Mouse (Mus musculus): Measurements from ENCODE around the gene Ilf3. TPM values are rescaled to one million over a fixed set of nuclear protein-coding genes. Genes with fewer than 3 reads are reported as not detected.
A peak's percentile ranks its signal among the peaks of the same experiment; 100 is the strongest.

Gene Ilf3
- polyA plus RNA-seq, 1 experiment from 2014 or later = 297 TPM

GRCm38 (mm10) chr9:21370876-21371275 lies 3.2 kb downstream of the Ilf3 start:
- Histone ChIP-seq H3K9ac (ENCODE audit: low read length) (no peak overlapping the region), H3K27ac (ENCODE audit: low read depth, low read length) (no peak overlapping the region), H3K4me2 (ENCODE audit: low read depth, low read length, severe bottlenecking) (peak overlapping the region; percentile 24; the same call in 1 of the 2 replicates), H3K4me1 (replicated peaks; ENCODE audit: control insufficient read depth, insufficient read depth, low read length) (peaks cover 3% of the 10 kb centered on the region; the same call in 1 of the 2 replicates), H3K9me3 (ENCODE audit: control insufficient read depth, low read length) (no peaks in the 10 kb centered on the region), H3K27me3 (ENCODE audit: control insufficient read depth, insufficient read depth, low read length) (no peaks in the 10 kb centered on the region), H3K36me3 (ENCODE audit: control insufficient read depth, insufficient read depth, low read length) (peaks cover 3% of the 10 kb centered on the region; the same call in 1 of the 2 replicates), H3K4me3 (ENCODE audit: low read depth, low read length) (no peak overlapping the region)
- WGBS = 90% methylated on average over 2 of the region's 2 CpGs
- DNase-seq (ENCODE audit: low spot score) (no peak), ATAC-seq (replicated peaks; ENCODE audit: low FRiP score) (no peak)

DNA sequence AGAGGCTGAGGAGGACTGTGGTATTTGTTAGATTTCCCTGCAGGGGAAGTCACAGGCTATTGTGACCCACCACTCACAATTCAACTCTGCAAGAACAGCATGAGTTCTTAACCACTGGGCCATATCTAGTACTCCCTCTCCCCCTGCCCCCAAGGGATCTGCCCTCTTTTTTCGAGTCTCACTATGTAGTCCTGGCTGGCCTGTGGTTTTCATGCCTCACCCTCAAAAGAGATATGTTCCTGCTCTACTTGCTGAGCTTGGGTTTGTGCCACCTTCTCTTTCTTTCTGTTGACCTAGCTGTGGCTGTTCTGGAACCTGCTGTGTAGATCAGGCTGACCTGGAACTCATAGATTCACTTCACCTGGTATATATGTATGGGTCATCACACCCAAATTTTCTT lies 4.8 kb downstream of the Ilf3 start:
- 87% methylated on average over 1 of the region's 1 CpGs for WGBS
- Histone ChIP-seq H3K9me3 (ENCODE audit: control insufficient read depth, low read length) (no peaks in the 10 kb centered on the region), H3K36me3 (ENCODE audit: control insufficient read depth, insufficient read depth, low read length) (peaks cover 3% of the 10 kb centered on the region; the same call in 1 of the 2 replicates), H3K4me2 (ENCODE audit: low read depth, low read length, severe bottlenecking) (no peak overlapping the region), H3K4me3 (ENCODE audit: low read depth, low read length) (no peak overlapping the region), H3K9ac (ENCODE audit: low read length) (no peak overlapping the region), H3K27me3 (ENCODE audit: control insufficient read depth, insufficient read depth, low read length) (no peaks in the 10 kb centered on the region), H3K4me1 (replicated peaks; ENCODE audit: control insufficient read depth, insufficient read depth, low read length) (peaks cover 3% of the 10 kb centered on the region; the same call in 1 of the 2 replicates), H3K27ac (ENCODE audit: low read depth, low read length) (no peak overlapping the region)
- ATAC-seq (replicated peaks; ENCODE audit: low FRiP score) = no peak
- DNase-seq (ENCODE audit: low spot score) = no peak

DNA sequence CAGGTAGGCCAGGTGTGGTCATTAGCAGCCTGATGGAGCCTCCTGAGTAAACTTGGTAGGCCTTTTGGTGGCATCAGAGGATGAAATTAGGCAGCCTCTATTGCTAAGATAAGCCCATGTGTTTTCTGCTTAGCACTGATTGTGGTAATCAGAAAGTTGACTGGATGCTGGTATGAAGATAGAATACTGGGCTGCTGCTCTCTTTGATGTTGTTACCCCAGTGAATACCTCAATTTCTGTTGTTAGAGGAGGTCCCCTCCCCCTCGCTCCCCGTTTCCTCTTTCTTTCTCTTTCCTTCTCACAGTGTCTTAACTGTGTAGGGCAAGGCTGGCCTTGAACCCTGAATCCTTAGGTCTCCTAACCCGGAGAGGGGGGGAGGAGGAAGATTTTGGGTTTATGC lies 11.5 kb downstream of the Ilf3 start:
- Histone ChIP-seq H3K9ac (ENCODE audit: low read length) (no peak overlapping the region), H3K4me2 (ENCODE audit: low read depth, low read length, severe bottlenecking) (no peak overlapping the region), H3K27ac (ENCODE audit: low read depth, low read length) (no peak overlapping the region), H3K27me3 (ENCODE audit: control insufficient read depth, insufficient read depth, low read length) (no peaks in the 10 kb centered on the region), H3K36me3 (ENCODE audit: control insufficient read depth, insufficient read depth, low read length) (no peaks in the 10 kb centered on the region; the same call in 1 of the 2 replicates), H3K9me3 (ENCODE audit: control insufficient read depth, low read length) (no peaks in the 10 kb centered on the region), H3K4me3 (ENCODE audit: low read depth, low read length) (no peak overlapping the region), H3K4me1 (replicated peaks; ENCODE audit: control insufficient read depth, insufficient read depth, low read length) (no peaks in the 10 kb centered on the region)
- DNase-seq (ENCODE audit: low spot score) = no peak
- WGBS = 83% methylated on average over 3 of the region's 3 CpGs
- ATAC-seq (replicated peaks; ENCODE audit: low FRiP score) = no peak

GRCm38 (mm10) chr9:21380868-21381267 lies 13.2 kb downstream of the Ilf3 start:
- H3K4me3 ChIP-seq (ENCODE audit: low read depth, low read length) = no peak overlapping the region
- no peak for DNase-seq (ENCODE audit: low spot score)
- no peaks in the 10 kb centered on the region for H3K9me3 ChIP-seq (ENCODE audit: control insufficient read depth, low read length)
- no peak overlapping the region for H3K4me2 ChIP-seq (ENCODE audit: low read depth, low read length, severe bottlenecking)
- H3K36me3 ChIP-seq (ENCODE audit: control insufficient read depth, insufficient read depth, low read length) = no peaks in the 10 kb centered on the region
- H3K4me1 ChIP-seq (replicated peaks; ENCODE audit: control insufficient read depth, insufficient read depth, low read length) = no peaks in the 10 kb centered on the region
- no peak overlapping the region for H3K27ac ChIP-seq (ENCODE audit: low read depth, low read length)
- no peak overlapping the region for H3K9ac ChIP-seq (ENCODE audit: low read length)
- ATAC-seq (replicated peaks; ENCODE audit: low FRiP score) = no peak
- H3K27me3 ChIP-seq (ENCODE audit: control insufficient read depth, insufficient read depth, low read length) = no peaks in the 10 kb centered on the region

GRCm38 (mm10) chr9:21383966-21384365 lies 16.3 kb downstream of the Ilf3 start:
- Histone ChIP-seq H3K27ac (ENCODE audit: low read depth, low read length) (no peak overlapping the region), H3K4me1 (replicated peaks; ENCODE audit: control insufficient read depth, insufficient read depth, low read length) (no peaks in the 10 kb centered on the region), H3K9me3 (ENCODE audit: control insufficient read depth, low read length) (no peaks in the 10 kb centered on the region), H3K4me2 (ENCODE audit: low read depth, low read length, severe bottlenecking) (no peak overlapping the region), H3K36me3 (ENCODE audit: control insufficient read depth, insufficient read depth, low read length) (0 out of 2 replicates have a peak, but pooled peaks cover under 1% of the 10 kb centered on the region), H3K9ac (ENCODE audit: low read length) (no peak overlapping the region), H3K4me3 (ENCODE audit: low read depth, low read length) (no peak overlapping the region), H3K27me3 (ENCODE audit: control insufficient read depth, insufficient read depth, low read length) (no peaks in the 10 kb centered on the region)
- DNase-seq (ENCODE audit: low spot score) = no peak
- no peak for ATAC-seq (replicated peaks; ENCODE audit: low FRiP score)

- Histone ChIP-seq H3K9ac (ENCODE audit: low read length) (no peak overlapping the region), H3K36me3 (ENCODE audit: control insufficient read depth, insufficient read depth, low read length) (peaks cover 37% of the 10 kb centered on the region), H3K4me3 (ENCODE audit: low read depth, low read length) (no peak overlapping the region), H3K27me3 (ENCODE audit: control insufficient read depth, insufficient read depth, low read length) (no peaks in the 10 kb centered on the region), H3K4me2 (ENCODE audit: low read depth, low read length, severe bottlenecking) (no peak overlapping the region), H3K27ac (ENCODE audit: low read depth, low read length) (no peak overlapping the region), H3K9me3 (ENCODE audit: control insufficient read depth, low read length) (no peaks in the 10 kb centered on the region), H3K4me1 (replicated peaks; ENCODE audit: control insufficient read depth, insufficient read depth, low read length) (no peaks in the 10 kb centered on the region)
- DNase-seq (ENCODE audit: low spot score) = no peak
- ATAC-seq (replicated peaks; ENCODE audit: low FRiP score) = no peak
- 94% methylated on average over 10 of the region's 10 CpGs for WGBS
Measured at GRCm38 (mm10) chr9:21392646-21393175, 25.0 kb downstream of the Ilf3 start.

DNA sequence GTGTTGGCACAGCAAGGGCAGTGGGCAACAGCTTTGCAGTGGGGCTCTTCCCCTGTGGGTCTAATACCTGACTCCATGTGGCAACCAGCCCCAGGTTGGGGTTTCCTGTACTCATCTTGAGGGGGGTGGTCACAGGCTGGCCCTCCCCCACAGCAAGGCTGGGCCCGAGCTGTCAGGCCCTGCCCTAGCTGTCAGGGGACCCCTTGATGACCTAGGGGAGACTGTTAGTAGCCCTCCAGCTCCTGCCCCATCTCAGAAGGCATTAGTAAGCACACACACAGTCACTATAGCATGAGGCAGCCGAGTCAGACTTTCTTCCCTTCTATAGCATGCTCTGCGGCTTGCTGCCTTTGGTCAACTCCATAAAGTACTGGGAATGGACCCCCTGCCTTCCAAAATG lies 28.0 kb downstream of the Ilf3 start:
- 90% methylated on average over 3 of the region's 3 CpGs for WGBS
- no peak for ATAC-seq (replicated peaks; ENCODE audit: low FRiP score)
- H3K27ac ChIP-seq (ENCODE audit: low read depth, low read length) = no peak overlapping the region

DNA sequence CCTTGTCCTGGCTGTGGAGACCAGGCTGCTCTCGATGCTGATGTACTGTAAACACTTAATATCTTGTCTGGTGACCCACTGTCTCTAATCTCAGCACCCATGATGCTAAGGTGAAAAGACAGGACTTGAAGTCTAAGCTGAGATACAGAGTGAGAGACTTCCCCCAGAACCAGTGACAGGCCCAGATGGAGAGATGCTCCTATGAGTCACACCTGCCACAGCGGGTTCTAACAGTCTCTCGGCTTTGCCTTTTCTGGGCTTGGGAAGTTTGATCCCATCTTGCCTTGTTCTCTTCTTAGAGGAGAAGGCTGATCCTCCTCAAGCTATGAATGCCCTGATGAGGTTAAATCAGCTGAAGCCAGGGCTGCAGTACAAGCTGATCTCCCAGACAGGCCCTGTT lies 29.5 kb downstream of the Ilf3 start:
- no peak overlapping the region for H3K4me3 ChIP-seq (ENCODE audit: low read depth, low read length)
- no peak for ATAC-seq (replicated peaks; ENCODE audit: low FRiP score)
- 100% methylated on average over 3 of the region's 3 CpGs for WGBS
- H3K36me3 ChIP-seq (ENCODE audit: control insufficient read depth, insufficient read depth, low read length) = peaks cover 48% of the 10 kb centered on the region
- H3K9ac ChIP-seq (ENCODE audit: low read length) = no peak overlapping the region
- H3K27me3 ChIP-seq (ENCODE audit: control insufficient read depth, insufficient read depth, low read length) = no peaks in the 10 kb centered on the region
- no peaks in the 10 kb centered on the region for H3K4me1 ChIP-seq (replicated peaks; ENCODE audit: control insufficient read depth, insufficient read depth, low read length)
- no peaks in the 10 kb centered on the region for H3K9me3 ChIP-seq (ENCODE audit: control insufficient read depth, low read length)
- DNase-seq (ENCODE audit: low spot score) = no peak
- no peak overlapping the region for H3K27ac ChIP-seq (ENCODE audit: low read depth, low read length)
- no peak overlapping the region for H3K4me2 ChIP-seq (ENCODE audit: low read depth, low read length, severe bottlenecking)

More for the DNA sequence above, 28.0 kb downstream of the Ilf3 start:
- Histone ChIP-seq H3K9ac (ENCODE audit: low read length) (no peak overlapping the region; the same call in 1 of the 2 replicates), H3K9me3 (ENCODE audit: control insufficient read depth, low read length) (no peaks in the 10 kb centered on the region), H3K27me3 (ENCODE audit: control insufficient read depth, insufficient read depth, low read length) (no peaks in the 10 kb centered on the region), H3K4me2 (ENCODE audit: low read depth, low read length, severe bottlenecking) (no peak overlapping the region), H3K4me3 (ENCODE audit: low read depth, low read length) (no peak overlapping the region), H3K36me3 (ENCODE audit: control insufficient read depth, insufficient read depth, low read length) (peaks cover 48% of the 10 kb centered on the region), H3K4me1 (replicated peaks; ENCODE audit: control insufficient read depth, insufficient read depth, low read length) (no peaks in the 10 kb centered on the region)
- DNase-seq (ENCODE audit: low spot score) = no peak

GRCm38 (mm10) chr9:21401042-21401441 lies 33.4 kb downstream of the Ilf3 start:
- Histone ChIP-seq H3K27ac (ENCODE audit: low read depth, low read length) (no peak overlapping the region), H3K9me3 (ENCODE audit: control insufficient read depth, low read length) (no peaks in the 10 kb centered on the region), H3K4me3 (ENCODE audit: low read depth, low read length) (no peak overlapping the region), H3K36me3 (ENCODE audit: control insufficient read depth, insufficient read depth, low read length) (peaks cover 49% of the 10 kb centered on the region), H3K4me1 (replicated peaks; ENCODE audit: control insufficient read depth, insufficient read depth, low read length) (no peaks in the 10 kb centered on the region), H3K9ac (ENCODE audit: low read length) (no peak overlapping the region), H3K4me2 (ENCODE audit: low read depth, low read length, severe bottlenecking) (no peak overlapping the region), H3K27me3 (ENCODE audit: control insufficient read depth, insufficient read depth, low read length) (no peaks in the 10 kb centered on the region)
- DNase-seq (ENCODE audit: low spot score) = no peak
- WGBS = 91% methylated on average over 9 of the region's 9 CpGs
- no peak for ATAC-seq (replicated peaks; ENCODE audit: low FRiP score)

Data from forebrain, embryonic 11.5 days (tissue).